Mouse (Mus musculus): ENCODE measurements around the gene Olfr711.
"Not testable (repeated sequence)": the region's sequence is repeated elsewhere in the genome, so short reads cannot be mapped to it uniquely, and the experiment has no call there.

The Olfr711 gene

GRCm38 (mm10) chr7:106975353-106975752 is at the start of gene Olfr711:
Gene Olfr711 (minus strand): TSS chr7:106975453.
- no peak for DNase-seq

- DNase-seq, result no peak
Measured at GRCm38 (mm10) chr7:107005972-107006371, 30.7 kb upstream of the Olfr711 start, which contains the start of gene Olfr2. Gene Olfr2 (minus strand): TSS chr7:107006072.

- no peak for DNase-seq
Measured at GRCm38 (mm10) chr7:107004169-107004568, 28.9 kb upstream of the Olfr711 start.

DNA sequence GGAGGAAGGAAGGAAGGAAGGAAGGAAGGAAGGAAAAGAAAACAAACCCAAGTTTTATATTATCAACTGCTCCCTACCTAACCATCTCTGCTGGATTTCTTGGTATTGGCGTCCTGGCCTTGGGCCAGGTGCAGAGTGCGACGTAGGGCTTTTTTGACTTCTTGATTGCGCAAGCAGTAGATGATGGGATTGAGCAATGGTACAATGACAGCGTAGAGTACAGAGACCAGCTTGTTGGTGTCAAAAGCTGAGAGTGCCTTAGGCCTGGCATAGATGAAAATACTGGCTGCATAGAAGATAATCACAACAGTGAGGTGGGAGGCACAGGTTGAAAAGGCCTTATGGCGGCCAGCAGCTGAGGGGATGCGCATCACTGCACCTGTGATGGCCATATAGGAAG is 25.5 kb upstream of the Olfr711 start:
- DNase-seq, result no peak

DNA sequence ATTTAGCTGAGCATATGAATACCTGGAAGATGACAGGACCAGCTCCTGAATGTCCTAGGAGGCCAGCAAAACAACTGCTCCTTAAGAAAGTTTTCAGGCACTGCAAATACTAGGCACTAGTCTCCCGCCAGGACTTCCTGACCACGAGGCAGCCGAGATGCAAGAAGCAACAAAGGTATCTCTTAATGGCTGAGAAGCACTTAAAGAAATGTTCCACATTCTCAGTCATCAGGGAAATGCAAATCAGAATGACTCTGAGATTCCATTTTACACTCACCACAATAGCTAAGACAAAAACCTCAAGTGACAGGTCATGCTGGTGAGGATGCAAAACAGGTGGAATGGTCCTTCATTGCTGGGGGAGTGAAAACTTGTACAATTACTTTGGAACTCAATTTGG is 10.0 kb upstream of the Olfr711 start:
- DNase-seq, result no peak

- not testable (repeated sequence) for DNase-seq
Measured at GRCm38 (mm10) chr7:106967503-106967902, 7.8 kb downstream of the Olfr711 start.

DNA sequence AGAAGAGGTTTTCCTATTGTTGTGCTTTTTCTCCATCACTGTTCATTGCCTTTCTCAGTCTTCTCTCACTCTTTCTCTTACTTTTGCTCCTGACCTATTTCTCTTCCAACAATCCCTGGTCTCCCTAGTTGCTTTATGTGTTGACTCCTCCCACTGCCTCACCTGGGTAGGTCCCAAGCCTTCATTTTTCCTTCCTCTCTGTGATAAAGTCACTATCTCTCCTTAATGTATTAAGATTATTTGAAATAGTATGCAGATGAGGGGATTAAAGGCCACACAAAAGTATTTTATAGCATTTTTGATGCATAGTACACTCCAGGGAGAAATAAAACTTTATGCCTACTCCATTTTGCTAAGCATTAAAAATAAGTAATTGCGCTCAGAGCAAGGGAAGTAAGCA is 11.4 kb downstream of the Olfr711 start, which contains the start of gene Olfr6:
Gene Olfr6 (minus strand): TSS at position 101 of the 400 bp plus-strand sequence.
- DNase-seq, result no peak

DNA sequence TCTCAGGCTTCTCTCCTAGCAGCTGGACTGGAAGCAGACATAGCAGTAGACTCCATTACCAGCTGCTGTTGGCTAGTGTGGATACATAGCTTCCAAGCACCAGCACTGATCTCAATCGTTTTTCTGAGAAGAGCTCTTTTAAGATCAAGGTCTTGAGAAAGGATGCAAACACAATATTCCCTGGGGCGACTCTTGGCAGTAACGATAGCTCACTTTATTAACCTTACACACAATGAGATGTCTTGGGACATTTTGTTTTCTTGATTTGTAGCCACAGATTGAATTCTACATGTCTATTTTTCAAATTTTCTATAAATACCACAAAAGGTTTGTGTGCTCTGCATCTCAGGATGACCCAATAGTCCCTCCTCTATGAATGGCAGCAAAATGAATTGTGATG is 27.0 kb downstream of the Olfr711 start, which contains the start of gene Olfr710:
Gene Olfr710 (minus strand): TSS at position 101 of the 400 bp plus-strand sequence.
- DNase-seq, result no peak

DNA sequence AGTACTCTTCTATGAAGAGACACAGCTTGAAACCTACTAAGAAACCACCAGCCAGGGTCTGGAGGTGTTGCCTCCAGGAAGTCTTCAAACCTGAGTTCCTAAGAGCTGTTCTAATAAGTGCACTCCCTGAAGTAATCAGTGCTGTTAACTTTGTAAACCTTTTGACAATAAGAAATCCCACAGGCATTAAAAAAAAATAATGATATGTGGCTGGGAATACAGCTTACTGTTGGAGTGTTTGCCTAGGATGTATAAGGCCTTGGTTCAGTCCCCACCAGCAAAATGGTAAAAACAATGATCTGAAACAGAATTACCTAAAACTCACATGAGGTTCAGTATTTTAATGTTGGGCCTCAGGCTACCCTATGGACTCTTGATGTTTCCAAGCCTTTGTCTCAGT is 43.1 kb downstream of the Olfr711 start, which contains the start of gene Olfr709-ps1:
Gene Olfr709-ps1 (minus strand): TSS at position 101 of the 400 bp plus-strand sequence.
- no peak for DNase-seq

- DNase-seq, result peak; percentile 1
Measured at GRCm38 (mm10) chr7:106920961-106921360, 54.3 kb downstream of the Olfr711 start.
